Mouse (Mus musculus) limb, embryonic 11.5 days (tissue): ENCODE measurements around the gene Orc2. TPM values are rescaled to one million over a fixed set of nuclear protein-coding genes. Genes with fewer than 3 reads are reported as not detected.

Experiments used
- ATAC-seq: fragments of 200-750 bp; cut with Nextera tagmentation; 2 replicates; pipeline ENCODE4 v1.8.0; 2017; ENCODE audit warnings: low read depth; ENCODE audit not compliant: insufficient number of reproducible peaks, low FRiP score, low TSS enrichment
- DNase-seq: peaks from one replicate; pipeline ENCODE4 v3.0.0-alpha.2; 2015; ENCODE audit warnings: low spot score
- H3K27ac ChIP-seq: fragments of 300-500 bp; sonication (generic); replicated peaks from 2 replicates; pipeline ENCODE4 v1.5.1; 2014; ENCODE audit warnings: low read depth, mild to moderate bottlenecking, low read length
- H3K27me3 ChIP-seq: fragments of 300-500 bp; sonication (generic); 2 replicates; pipeline ENCODE4 v1.6.1; 2014; ENCODE audit warnings: mild to moderate bottlenecking, low read length, mixed read lengths; ENCODE audit not compliant: control insufficient read depth, insufficient read depth
- H3K36me3 ChIP-seq: fragments of 300-500 bp; sonication (generic); 2 replicates; pipeline ENCODE4 v1.6.1; 2014; ENCODE audit warnings: mild to moderate bottlenecking, low read length, moderate library complexity, mixed read lengths; ENCODE audit not compliant: control insufficient read depth, insufficient read depth
- H3K4me1 ChIP-seq: fragments of 300-500 bp; sonication (generic); 2 replicates; pipeline ENCODE4 v1.6.1; 2014; ENCODE audit warnings: low read length, mixed read lengths; ENCODE audit not compliant: control insufficient read depth, insufficient read depth
- H3K4me2 ChIP-seq: fragments of 300-500 bp; sonication (generic); 2 replicates; pipeline ENCODE4 v1.6.1; 2014; ENCODE audit warnings: low read depth, mild to moderate bottlenecking, moderate library complexity; ENCODE audit not compliant: severe bottlenecking
- H3K4me3 ChIP-seq: fragments of 300-500 bp; sonication (generic); 2 replicates; pipeline ENCODE4 v1.5.1; 2014; ENCODE audit warnings: low read depth, low read length
- H3K9ac ChIP-seq: fragments of 300-500 bp; sonication (generic); 2 replicates; pipeline ENCODE4 v1.6.1; 2014; ENCODE audit warnings: mild to moderate bottlenecking, low read length
- H3K9me3 ChIP-seq: fragments of 300-500 bp; sonication (generic); 2 replicates; pipeline ENCODE4 v1.6.1; 2016; ENCODE audit warnings: low read length; ENCODE audit not compliant: control insufficient read depth
- WGBS: fragments of 180-500 bp; shearing (Covaris S2); extraction: QIAGEN DNeasy Blood & Tissue Kit; methylation state at CpG from one replicate; pipeline ENCODE4 v1.1.7; 2014; 5-methylcytosine and 5-hydroxymethylcytosine counted together
- polyA plus RNA-seq: library from polyadenylated mRNA; unstranded; fragments of >200 nt; fragmentation: Nextera tagmentation; extraction: Ambion mirVana; gene quantifications from 2 replicates; pipeline ENCODE4 v1.2.1, GENCODE M21; 2014

Orc2 gene
- polyA plus RNA-seq, 1 experiment from 2014 or later, result 53.6 TPM

DNA sequence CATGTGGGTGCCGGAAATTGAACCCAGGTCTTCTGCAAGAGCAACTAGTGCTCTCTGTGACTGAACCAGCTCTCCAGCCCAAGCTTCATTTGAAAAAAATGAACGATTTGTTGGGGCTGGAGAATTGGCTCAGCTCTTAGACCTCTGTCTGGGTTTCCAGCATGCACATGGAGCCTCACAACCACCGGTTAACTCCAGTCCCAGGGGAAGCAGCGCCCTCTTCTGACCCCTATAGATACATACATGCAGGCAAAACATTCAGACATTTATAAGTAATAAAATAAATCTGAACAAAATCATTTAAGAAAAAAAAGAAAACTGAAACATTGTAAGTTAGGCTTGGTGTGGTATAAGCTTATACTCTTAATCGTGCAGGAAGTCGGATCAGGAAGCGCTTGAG is 56.5 kb downstream of the Orc2 start:
- Histone ChIP-seq H3K27me3 (no peaks in the 10 kb centered on the region), H3K4me2 (no peak overlapping the region), H3K27ac (no peak overlapping the region), H3K9me3 (no peaks in the 10 kb centered on the region), H3K36me3 (peaks cover 12% of the 10 kb centered on the region), H3K4me3 (no peak overlapping the region), H3K9ac (no peak overlapping the region), H3K4me1 (no peaks in the 10 kb centered on the region)
- 90% methylated on average over 7 of the region's 7 CpGs for WGBS
- DNase-seq (no peak), ATAC-seq (no peak)

DNA sequence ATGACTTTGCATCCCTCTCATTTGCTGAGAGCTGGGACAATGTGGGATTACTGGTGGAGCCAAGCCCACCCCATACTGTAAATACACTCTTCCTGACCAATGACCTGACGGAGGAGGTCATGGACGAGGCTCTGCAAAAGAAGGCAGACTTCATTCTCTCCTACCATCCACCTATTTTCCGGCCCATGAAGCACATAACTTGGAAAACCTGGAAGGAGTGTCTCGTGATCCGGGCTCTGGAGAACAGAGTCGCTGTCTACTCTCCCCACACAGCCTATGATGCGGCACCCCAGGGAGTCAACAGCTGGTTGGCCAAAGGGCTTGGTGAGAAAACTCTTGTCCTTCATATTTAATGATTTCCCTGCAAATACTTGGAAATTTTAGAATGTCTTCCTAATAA is 57.1 kb downstream of the Orc2 start:
- Histone ChIP-seq H3K9ac (no peak overlapping the region), H3K9me3 (no peaks in the 10 kb centered on the region), H3K27me3 (no peaks in the 10 kb centered on the region), H3K4me1 (no peaks in the 10 kb centered on the region), H3K36me3 (peaks cover 12% of the 10 kb centered on the region), H3K4me3 (no peak overlapping the region), H3K27ac (no peak overlapping the region), H3K4me2 (no peak overlapping the region)
- DNase-seq, result no peak
- WGBS, result 95% methylated on average over 7 of the region's 7 CpGs
- ATAC-seq, result no peak

DNA sequence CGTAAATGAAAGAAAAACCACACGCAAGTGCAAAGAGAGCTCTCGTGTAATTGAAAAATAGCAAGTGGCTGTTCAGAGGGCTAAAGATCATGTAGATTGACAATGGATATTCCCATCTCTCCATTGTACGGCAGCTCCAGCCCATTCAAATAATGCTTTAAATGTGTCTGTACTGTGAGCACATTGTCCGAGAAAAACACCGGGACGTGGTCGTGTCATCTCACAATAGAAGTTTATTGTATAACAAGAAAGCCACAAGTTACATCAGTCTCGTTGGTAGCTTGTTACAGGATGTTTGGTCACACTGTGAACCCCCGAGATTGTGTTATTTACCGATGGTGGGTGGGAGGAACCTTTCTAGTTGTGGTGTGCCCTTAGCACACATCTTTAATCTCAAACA is 59.0 kb downstream of the Orc2 start:
- H3K36me3 ChIP-seq, result peaks cover 6% of the 10 kb centered on the region
- WGBS, result 16% methylated on average over 11 of the region's 11 CpGs

DNA sequence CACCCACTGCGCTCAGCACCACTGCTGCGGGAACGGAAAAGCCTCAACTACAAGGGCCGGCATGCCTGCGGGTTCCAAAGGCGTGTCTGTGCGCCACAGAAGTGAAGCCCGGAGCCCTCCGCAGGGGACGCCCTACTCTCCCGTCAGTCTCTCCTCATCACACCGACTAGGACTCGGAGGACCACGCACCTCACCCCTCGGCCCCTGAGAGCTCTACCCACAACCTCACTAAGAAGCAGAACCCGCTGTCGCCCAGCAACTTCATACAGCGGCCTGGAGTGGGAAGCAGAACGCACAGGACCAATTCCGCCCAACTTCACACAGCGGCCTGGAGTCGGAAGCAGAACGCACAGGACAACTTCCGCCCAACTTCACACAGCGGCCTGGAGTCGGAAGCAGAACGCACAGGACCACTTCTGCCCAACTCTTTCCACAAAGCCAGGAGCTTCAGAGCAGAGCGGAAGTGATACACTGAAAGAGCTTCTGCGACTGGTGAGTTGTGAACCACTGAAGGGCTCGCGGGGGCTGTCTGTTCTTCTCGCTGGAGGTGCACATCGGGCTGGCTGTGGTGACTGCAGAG is 59.7 kb downstream of the Orc2 start, which contains the start of the genes Nif3l1 and Ppil3:
Nif3l1 (plus strand) TSS at position 9 of the 580 bp plus-strand sequence.
Ppil3 (minus strand) TSS at position 344 of the 580 bp plus-strand sequence.
- no peaks in the 10 kb centered on the region for H3K27me3 ChIP-seq
- peak within 1 kb of the TSS; percentile 64 for H3K4me2 ChIP-seq
- DNase-seq, result peak; percentile 85
- ATAC-seq, result peak; percentile 95
- H3K27ac ChIP-seq, result peak within 1 kb of the TSS; percentile 82
- H3K9me3 ChIP-seq, result no peaks in the 10 kb centered on the region
- under 1% methylated on average over 33 of the region's 33 CpGs for WGBS
- H3K4me3 ChIP-seq, result peak within 1 kb of the TSS; percentile 62
- peak within 1 kb of the TSS; percentile 78 for H3K9ac ChIP-seq
- H3K36me3 ChIP-seq, result peaks cover 5% of the 10 kb centered on the region
- no peaks in the 10 kb centered on the region for H3K4me1 ChIP-seq

More for the DNA sequence above, 59.0 kb downstream of the Orc2 start:
- H3K9ac ChIP-seq, result peak overlapping the region; percentile 78
- no peaks in the 10 kb centered on the region for H3K9me3 ChIP-seq
- peak overlapping the region; percentile 62 for H3K4me3 ChIP-seq
- peak overlapping the region; percentile 82; the same call in 1 of the 2 replicates for H3K27ac ChIP-seq
- DNase-seq (no peak), ATAC-seq (no peak)
- no peaks in the 10 kb centered on the region for H3K4me1 ChIP-seq
- H3K27me3 ChIP-seq, result no peaks in the 10 kb centered on the region
- H3K4me2 ChIP-seq, result peak overlapping the region; percentile 64

DNA sequence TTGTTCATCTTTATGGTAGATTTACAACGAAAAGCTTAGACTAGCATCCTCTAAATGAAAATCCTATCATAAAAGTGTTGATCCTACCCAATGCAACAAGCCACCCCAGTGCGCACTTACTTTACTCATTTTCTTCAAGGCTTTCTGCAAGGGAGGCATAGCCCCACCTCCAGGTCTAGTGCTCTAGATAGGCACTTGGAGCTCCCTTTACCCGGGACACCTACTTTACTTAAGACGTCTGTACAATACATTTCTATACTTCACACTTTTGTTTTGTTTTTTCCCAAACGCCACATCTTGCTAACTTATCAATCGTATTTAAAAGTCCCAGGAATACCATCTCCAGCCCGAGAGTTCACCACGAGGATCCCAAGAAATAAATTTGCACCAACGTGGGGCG is 60.2 kb downstream of the Orc2 start:
- Histone ChIP-seq H3K27me3 (no peaks in the 10 kb centered on the region), H3K4me3 (peak overlapping the region; percentile 62), H3K36me3 (peaks cover 5% of the 10 kb centered on the region), H3K9ac (peak overlapping the region; percentile 78), H3K9me3 (no peaks in the 10 kb centered on the region), H3K4me1 (no peaks in the 10 kb centered on the region), H3K27ac (peak overlapping the region; percentile 82), H3K4me2 (peak overlapping the region; percentile 64)
- DNase-seq, result no peak
- 12% methylated on average over 10 of the region's 10 CpGs for whole genome bisulfite sequencing
- no peak for ATAC-seq

DNA sequence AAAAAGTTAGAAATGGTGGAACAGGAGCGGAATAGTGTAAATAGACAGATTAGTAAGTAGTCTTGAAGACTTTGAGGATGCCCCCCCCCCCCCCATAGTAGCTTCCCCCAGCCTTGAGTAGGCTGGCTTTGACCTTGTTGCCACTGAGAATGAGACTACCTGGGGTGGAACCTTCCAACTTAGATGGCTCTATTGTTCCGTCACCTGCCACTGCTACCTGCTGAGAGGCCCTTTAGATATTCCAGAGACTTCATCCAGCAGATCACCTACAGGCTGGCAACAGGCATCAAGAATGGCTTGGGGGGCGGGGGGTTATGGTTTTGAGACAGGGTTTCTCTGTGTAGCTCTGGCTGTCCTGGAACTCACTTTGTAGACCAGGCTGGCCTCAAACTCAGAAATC is 80.4 kb downstream of the Orc2 start:
- no peak for DNase-seq
- peaks cover 10% of the 10 kb centered on the region; the same call in 1 of the 2 replicates for H3K36me3 ChIP-seq
- no peak for ATAC-seq
- no peak overlapping the region for H3K4me2 ChIP-seq
- H3K27ac ChIP-seq, result no peak overlapping the region
- H3K27me3 ChIP-seq, result no peaks in the 10 kb centered on the region
- H3K9me3 ChIP-seq, result no peaks in the 10 kb centered on the region
- H3K9ac ChIP-seq, result no peak overlapping the region
- H3K4me3 ChIP-seq, result no peak overlapping the region
- 88% methylated on average over 3 of the region's 3 CpGs for WGBS
- H3K4me1 ChIP-seq, result 0 out of 2 replicates have a peak, but pooled peaks cover 4% of the 10 kb centered on the region

DNA sequence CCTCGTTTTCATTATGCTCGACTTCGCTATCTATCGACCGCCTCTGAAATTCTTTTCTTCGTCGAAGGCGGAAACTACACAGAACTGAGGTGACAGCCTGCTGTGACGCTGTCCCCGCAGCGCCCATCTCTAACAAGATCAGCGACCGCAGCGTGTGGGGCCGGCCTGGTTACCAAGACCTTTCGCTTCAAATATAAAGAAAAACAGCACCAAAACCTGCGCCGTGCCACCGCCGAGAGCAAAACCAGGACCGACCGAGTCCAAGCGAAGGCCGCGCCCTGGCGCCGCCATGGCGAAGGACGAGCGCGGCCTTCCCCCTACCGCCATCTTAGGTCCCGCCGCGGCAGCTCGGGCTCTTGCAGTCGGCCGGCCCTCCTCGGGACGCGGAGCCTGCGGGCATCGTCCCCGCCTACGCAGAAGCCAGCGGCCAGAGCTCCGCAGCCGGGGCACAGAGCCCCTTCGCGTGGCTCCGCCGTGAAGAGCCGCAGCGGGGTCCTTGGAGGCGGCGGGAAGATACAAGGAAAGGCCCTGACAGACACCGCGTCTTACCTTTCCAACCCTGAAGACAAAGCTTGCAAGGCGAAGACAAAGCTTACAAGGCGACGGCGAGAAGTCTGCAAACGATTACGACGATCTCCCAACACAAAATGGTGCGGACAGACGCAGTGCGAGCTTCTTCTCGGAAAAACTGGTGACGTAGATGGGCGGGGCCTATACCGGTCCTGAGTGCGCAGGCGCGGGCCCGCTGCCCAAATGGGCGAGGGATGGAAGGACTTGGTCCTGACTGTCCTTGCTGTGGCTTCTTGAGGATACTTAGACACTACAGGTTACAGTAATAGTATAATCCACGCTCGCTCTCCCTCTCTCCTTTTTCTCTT is 81.3 kb downstream of the Orc2 start, which contains the start of gene Clk1:
Clk1 (minus strand) TSS at position 696 of the 878 bp plus-strand sequence.
- no peaks in the 10 kb centered on the region for H3K9me3 ChIP-seq
- peak within 1 kb of the TSS; percentile 92 for H3K27ac ChIP-seq
- under 1% methylated on average over 79 of the region's 79 CpGs for WGBS
- ATAC-seq, result peak; percentile 93
- H3K4me3 ChIP-seq, result peak within 1 kb of the TSS; percentile 91
- peaks cover 13% of the 10 kb centered on the region for H3K36me3 ChIP-seq
- no peaks in the 10 kb centered on the region for H3K27me3 ChIP-seq
- 0 out of 2 replicates have a peak, but pooled peaks cover 4% of the 10 kb centered on the region for H3K4me1 ChIP-seq
- peak; percentile 96 for DNase-seq
- peak within 1 kb of the TSS; percentile 99 for H3K9ac ChIP-seq
- peak within 1 kb of the TSS; percentile 52 for H3K4me2 ChIP-seq

DNA sequence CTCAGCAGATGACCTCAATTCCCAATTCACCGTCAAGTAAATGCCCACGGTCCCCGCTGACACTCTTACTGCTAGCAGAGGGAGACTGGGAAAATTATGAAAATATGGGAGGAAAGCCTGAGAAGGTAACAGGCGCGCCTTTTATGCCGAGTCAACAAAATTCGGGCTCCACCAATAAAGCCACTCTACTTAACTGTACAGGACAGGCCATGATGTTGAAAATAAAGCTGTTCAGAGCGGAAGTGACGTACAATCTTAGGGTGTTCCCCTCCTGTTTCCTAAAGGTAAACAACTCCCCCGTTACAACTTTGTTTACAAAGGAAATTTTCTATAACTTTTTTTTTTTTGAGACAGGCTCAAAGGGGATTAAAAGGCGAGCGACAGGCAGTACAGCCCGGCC is 82.0 kb downstream of the Orc2 start:
- H3K27me3 ChIP-seq, result no peaks in the 10 kb centered on the region
- peaks cover 20% of the 10 kb centered on the region for H3K36me3 ChIP-seq
- H3K4me2 ChIP-seq, result peak overlapping the region; percentile 52
- 12% methylated on average over 13 of the region's 13 CpGs for WGBS
- H3K4me1 ChIP-seq, result 0 out of 2 replicates have a peak, but pooled peaks cover 4% of the 10 kb centered on the region
- ATAC-seq (no peak), DNase-seq (peak; percentile 36)
- H3K9ac ChIP-seq, result peak overlapping the region; percentile 99
- peak overlapping the region; percentile 92; the same call in 1 of the 2 replicates for H3K27ac ChIP-seq
- H3K4me3 ChIP-seq, result peak overlapping the region; percentile 91
- no peaks in the 10 kb centered on the region for H3K9me3 ChIP-seq
